ENCODE assay signal across 19 mouse cellular contexts in the genomic region with DNA sequence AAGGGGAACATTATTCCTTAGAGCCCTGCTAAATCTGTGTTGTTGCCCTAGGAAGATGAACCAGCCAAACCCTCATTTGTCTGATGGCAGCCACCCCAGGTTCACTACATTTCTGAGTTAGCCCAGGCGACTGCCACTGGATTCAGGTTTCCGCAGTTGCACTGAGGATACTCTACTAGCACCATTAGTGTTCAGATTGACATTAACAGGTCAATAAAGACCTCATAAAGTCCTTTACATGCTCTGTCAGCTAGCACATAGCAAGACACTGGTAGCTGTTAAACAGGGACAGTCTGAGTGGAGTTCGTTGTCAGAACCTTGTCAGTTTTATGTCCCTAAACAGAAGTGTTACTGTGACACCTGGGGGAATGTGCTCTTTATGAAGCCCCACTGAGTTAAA.
DNase-seq lines count a peak whose midpoint lies in the region; ATAC-seq and TF ChIP-seq lines count a peak whose summit lies in the region.
"Had no signal": no experiment of that assay in that cellular context is flagged by ENCODE, and none has a peak within 500 bp of the region (broad histone marks: within the 10 kb centered on the region; RNA-seq: fewer than 3 reads in every experiment).

No protein-coding gene starts in this region.

- no peak for TF ChIP-seq CTCF in cerebellum, adult 2 months (IDR thresholded peaks at IDR 0.05; ENCODE audit: borderline replicate concordance, insufficient read depth, low read depth, low read length)

- H3K4me3 ChIP-seq in cerebellum, adult 2 months (replicated peaks; ENCODE audit: insufficient read depth, low read depth, low read length), result no peak overlapping the region
- H3K4me3 ChIP-seq in limb, embryonic 12.5 days (replicated peaks), result no peak overlapping the region
- H3K4me3 ChIP-seq: embryonic facial prominence, embryonic 10.5 days; forebrain, embryonic 13.5 days; heart, embryonic 10.5 days; hindbrain, embryonic 15.5 days had no signal

- 0 out of 2 replicates have a peak overlapping the region, but pooled peaks have one; percentile 9 for H3K4me2 ChIP-seq in limb, embryonic 12.5 days
- H3K4me2 ChIP-seq: forebrain, embryonic 13.5 days; hindbrain, embryonic 15.5 days had no signal

- intact Hi-C loops in heart, postnatal 14 days (cut with DNase I), result no loop called here

- no peak overlapping the region for H3K9ac ChIP-seq in limb, embryonic 12.5 days (replicated peaks)
- H3K9ac ChIP-seq: forebrain, embryonic 13.5 days; hindbrain, embryonic 15.5 days had no signal

- H3K27ac ChIP-seq in cerebellum, adult 2 months (ENCODE audit: insufficient read depth, low read length), result no peak overlapping the region
- H3K27ac ChIP-seq in limb, embryonic 12.5 days, result peak overlapping the region; percentile 24; the same call in 1 of the 2 replicates
- H3K27ac ChIP-seq: embryonic facial prominence, embryonic 10.5 days; forebrain, embryonic 13.5 days; heart, embryonic 10.5 days; hindbrain, embryonic 15.5 days had no signal

- no peaks in the 10 kb centered on the region for H3K4me1 ChIP-seq in cerebellum, adult 2 months (ENCODE audit: control insufficient read depth, insufficient read depth, low read length)
- peaks cover 16% of the 10 kb centered on the region for H3K4me1 ChIP-seq in limb, embryonic 12.5 days (replicated peaks)
- H3K4me1 ChIP-seq: embryonic facial prominence, embryonic 10.5 days; forebrain, embryonic 13.5 days; heart, embryonic 10.5 days; hindbrain, embryonic 15.5 days had no signal

- H3K27me3 ChIP-seq in cerebellum, adult 2 months (ENCODE audit: control insufficient read depth, insufficient read depth, low read length), result no peaks in the 10 kb centered on the region
- H3K27me3 ChIP-seq in limb, embryonic 12.5 days, result no peaks in the 10 kb centered on the region
- H3K27me3 ChIP-seq: forebrain, embryonic 13.5 days; hindbrain, embryonic 15.5 days had no signal

- H3K36me3 ChIP-seq in limb, embryonic 12.5 days, result no peaks in the 10 kb centered on the region
- H3K36me3 ChIP-seq: embryonic facial prominence, embryonic 10.5 days; G1E; heart, embryonic 10.5 days; hindbrain, embryonic 15.5 days had no signal

- no peak for TF ChIP-seq POLR2A in cerebellum, adult 2 months (IDR thresholded peaks at IDR 0.05; ENCODE audit: borderline replicate concordance, insufficient read depth, low read length)

- peak; percentile 13 to 15 for DNase-seq in cerebellum, postnatal 10 days
- no peak for DNase-seq in cerebellum, adult 2 months
- peak; percentile 74 for DNase-seq in heart, adult 11 months
- no peak for DNase-seq in heart, postnatal 14 days
- DNase-seq in kidney, postnatal 10 days, result no peak
- no peak for DNase-seq in layer of hippocampus, postnatal 10 days (ENCODE audit: low spot score in 2 of 2)
- DNase-seq: adrenal gland, adult 8-10 months; adrenal gland, postnatal 36 days; B cell, adult 2 months; cerebellum, adult 8-10 months; cerebellum, postnatal 25 days had no signal

- H3K9me3 ChIP-seq in limb, embryonic 12.5 days, result no peaks in the 10 kb centered on the region
- H3K9me3 ChIP-seq: embryonic facial prominence, embryonic 10.5 days; forebrain, embryonic 13.5 days; G1E; heart, embryonic 10.5 days; hindbrain, embryonic 15.5 days had no signal

- ATAC-seq in limb, embryonic 12.5 days (ENCODE audit: insufficient number of reproducible peaks, insufficient read depth, low FRiP score, low TSS enrichment, low read depth), result peak; percentile 20; the same call in 1 of the 2 replicates
- ATAC-seq: CD4-positive, CD25-positive, alpha-beta regulatory T cell, adult 4 months; forebrain, embryonic 13.5 days; inflammation-experienced regulatory T-cells, adult 6 months had no signal

- 62% methylated on average over 3 of the region's 3 CpGs for WGBS in cerebellum, adult 2 months
- WGBS in limb, embryonic 12.5 days, result 22% methylated on average over 3 of the region's 3 CpGs

Comparison
In these comparisons a context has a peak if more than half of its experiments do, and no peak if none do; other contexts are left out.
1. DNase-seq: peak in cerebellum, postnatal 10 days (2 of 2) and heart, adult 11 months (single experiment); none in cerebellum, adult 2 months (0 of 2), heart, postnatal 14 days (0 of 2), kidney, postnatal 10 days (single experiment) and layer of hippocampus, postnatal 10 days (0 of 2).